Mouse (Mus musculus) heart, embryonic 16.5 days (tissue): ENCODE results near the gene Foxo3. TPM values are rescaled to one million over a fixed set of nuclear protein-coding genes. Genes with fewer than 3 reads are reported as not detected.

ENCODE experiments used
- ATAC-seq: fragments of 200-750 bp; cut with Nextera tagmentation; replicated peaks from 2 replicates; pipeline ENCODE4 v1.8.0; 2017; ENCODE audit warnings: moderate number of reproducible peaks; ENCODE audit not compliant: insufficient read depth, low FRiP score; ENCODE audit errors: extremely low read depth
- H3K27ac ChIP-seq: fragments of 300-500 bp; sonication (generic); 2 replicates; pipeline ENCODE4 v1.5.1; 2014; ENCODE audit warnings: mild to moderate bottlenecking, low read length, control low read depth, moderate library complexity
- H3K27me3 ChIP-seq: fragments of 300-500 bp; sonication (generic); 2 replicates; pipeline ENCODE4 v1.6.1; 2014; ENCODE audit warnings: low read length, mixed read lengths; ENCODE audit not compliant: control insufficient read depth, insufficient read depth
- H3K36me3 ChIP-seq: fragments of 300-500 bp; sonication (generic); 2 replicates; pipeline ENCODE4 v1.6.1; 2014; ENCODE audit not compliant: control insufficient read depth, insufficient read depth
- H3K4me1 ChIP-seq: fragments of 300-500 bp; sonication (generic); 2 replicates; pipeline ENCODE4 v1.6.1; 2014; ENCODE audit warnings: low read length, mixed read lengths; ENCODE audit not compliant: control insufficient read depth, insufficient read depth
- H3K4me2 ChIP-seq: fragments of 300-500 bp; sonication (generic); 2 replicates; pipeline ENCODE4 v1.6.1; 2014; ENCODE audit warnings: low read depth, mild to moderate bottlenecking, control low read depth, low read length
- H3K4me3 ChIP-seq: fragments of 300-500 bp; sonication (generic); 2 replicates; pipeline ENCODE4 v1.5.1; 2014; ENCODE audit warnings: mild to moderate bottlenecking, control low read depth, low read length
- H3K9ac ChIP-seq: fragments of 300-500 bp; sonication (generic); 2 replicates; pipeline ENCODE4 v1.6.1; 2014; ENCODE audit warnings: low read length, control low read depth
- H3K9me3 ChIP-seq: fragments of 300-500 bp; sonication (generic); replicated peaks from 2 replicates; pipeline ENCODE4 v1.6.1; 2016; ENCODE audit warnings: low read length; ENCODE audit not compliant: control insufficient read depth
- WGBS: fragments of 180-500 bp; shearing (Covaris S2); extraction: QIAGEN DNeasy Blood & Tissue Kit; methylation state at CpG from one replicate; pipeline ENCODE4 v1.1.7; 2014; 5-methylcytosine and 5-hydroxymethylcytosine counted together
- polyA plus RNA-seq: library from polyadenylated mRNA; unstranded; fragments of >200 nt; fragmentation: Nextera tagmentation; extraction: Ambion mirVana; gene quantifications from 2 replicates; pipeline ENCODE4 v1.2.1, GENCODE M21; 2015

Gene Foxo3
- polyA plus RNA-seq, 1 experiment from 2014 or later: 5.5 TPM

GRCm38 (mm10) chr10:42177771-42178674, 98.5 kb downstream of the Foxo3 start:
- Histone ChIP-seq H3K4me3 (no peak overlapping the region), H3K36me3 (no peaks in the 10 kb centered on the region), H3K4me1 (peaks cover 5% of the 10 kb centered on the region; the same call in 1 of the 2 replicates), H3K9me3 (no peaks in the 10 kb centered on the region), H3K27ac (no peak overlapping the region), H3K4me2 (no peak overlapping the region), H3K27me3 (no peaks in the 10 kb centered on the region), H3K9ac (no peak overlapping the region)
- no peak for ATAC-seq
- 70% methylated on average over 16 of the region's 16 CpGs for WGBS

DNA sequence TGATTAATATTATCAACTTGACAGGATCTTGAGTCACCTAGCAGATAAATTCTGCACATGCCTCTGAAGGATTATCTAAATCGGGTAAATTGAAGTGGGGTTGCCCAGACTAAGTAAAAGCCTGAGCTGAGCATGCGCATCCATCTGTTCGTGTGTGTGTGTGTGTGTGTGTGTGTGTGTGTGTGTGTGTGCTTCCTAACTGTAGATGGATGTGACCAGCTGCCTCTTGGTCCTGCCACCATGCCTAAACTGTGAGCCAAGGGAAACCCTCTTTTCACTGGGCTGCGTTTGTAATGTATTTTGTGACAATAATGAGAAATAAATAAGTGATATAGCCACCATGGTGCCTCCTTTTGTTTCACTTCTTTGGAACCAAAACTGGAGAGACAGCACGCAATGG, 102.3 kb downstream of the Foxo3 start:
- no peak overlapping the region for H3K27ac ChIP-seq
- H3K9me3 ChIP-seq: no peaks in the 10 kb centered on the region
- no peak overlapping the region for H3K4me3 ChIP-seq
- no peaks in the 10 kb centered on the region for H3K36me3 ChIP-seq
- no peaks in the 10 kb centered on the region for H3K27me3 ChIP-seq
- H3K4me2 ChIP-seq: no peak overlapping the region
- H3K4me1 ChIP-seq: no peaks in the 10 kb centered on the region
- WGBS: 67% methylated on average over 5 of the region's 5 CpGs
- no peak overlapping the region for H3K9ac ChIP-seq
- ATAC-seq: no peak

- no peaks in the 10 kb centered on the region for H3K4me1 ChIP-seq
- H3K9me3 ChIP-seq: no peaks in the 10 kb centered on the region
- no peak overlapping the region for H3K4me3 ChIP-seq
- H3K36me3 ChIP-seq: no peaks in the 10 kb centered on the region
- H3K27me3 ChIP-seq: no peaks in the 10 kb centered on the region
- WGBS: 13% methylated on average over 1 of the region's 1 CpGs
- H3K4me2 ChIP-seq: no peak overlapping the region
- H3K27ac ChIP-seq: no peak overlapping the region
- no peak for ATAC-seq
- H3K9ac ChIP-seq: no peak overlapping the region
Observed at GRCm38 (mm10) chr10:42173839-42174238, 102.7 kb downstream of the Foxo3 start.

- Histone ChIP-seq H3K36me3 (no peaks in the 10 kb centered on the region), H3K4me2 (no peak overlapping the region), H3K4me1 (no peaks in the 10 kb centered on the region), H3K4me3 (no peak overlapping the region), H3K9ac (no peak overlapping the region), H3K9me3 (no peaks in the 10 kb centered on the region), H3K27ac (no peak overlapping the region), H3K27me3 (no peaks in the 10 kb centered on the region)
- 27% methylated on average over 5 of the region's 5 CpGs for WGBS
- ATAC-seq: no peak
Observed at GRCm38 (mm10) chr10:42170889-42171347, 105.6 kb downstream of the Foxo3 start.

DNA sequence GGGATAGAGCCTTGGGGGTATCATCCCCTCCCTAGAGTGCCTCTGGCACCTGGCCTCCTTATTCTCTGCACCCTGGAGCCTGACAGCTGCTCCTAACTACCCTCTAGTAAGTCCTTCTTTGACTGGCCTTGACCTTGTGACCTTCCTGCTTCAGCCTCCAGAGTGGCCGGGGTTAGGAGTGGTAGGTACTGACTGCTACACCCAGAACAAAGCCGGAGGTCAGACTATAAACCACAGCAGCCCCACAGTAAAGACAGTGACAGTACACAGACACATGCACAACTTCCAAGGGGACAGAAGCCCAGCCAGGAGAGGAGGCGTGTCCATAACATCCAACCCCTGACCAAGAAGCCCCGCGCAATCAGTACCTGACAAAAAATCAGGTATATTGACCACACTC, 106.4 kb downstream of the Foxo3 start:
- Histone ChIP-seq H3K36me3 (no peaks in the 10 kb centered on the region), H3K9ac (no peak overlapping the region), H3K9me3 (no peaks in the 10 kb centered on the region), H3K4me3 (no peak overlapping the region), H3K27me3 (no peaks in the 10 kb centered on the region), H3K4me1 (no peaks in the 10 kb centered on the region), H3K27ac (no peak overlapping the region), H3K4me2 (no peak overlapping the region)
- no peak for ATAC-seq
- WGBS: 69% methylated on average over 5 of the region's 5 CpGs

- ATAC-seq: no peak
- Histone ChIP-seq H3K9ac (no peak overlapping the region), H3K27ac (no peak overlapping the region), H3K4me3 (no peak overlapping the region), H3K4me1 (no peaks in the 10 kb centered on the region), H3K36me3 (no peaks in the 10 kb centered on the region), H3K4me2 (no peak overlapping the region), H3K9me3 (peaks cover 18% of the 10 kb centered on the region), H3K27me3 (no peaks in the 10 kb centered on the region)
- 76% methylated on average over 2 of the region's 2 CpGs for WGBS
Observed at GRCm38 (mm10) chr10:42154727-42155126, 121.8 kb downstream of the Foxo3 start.

DNA sequence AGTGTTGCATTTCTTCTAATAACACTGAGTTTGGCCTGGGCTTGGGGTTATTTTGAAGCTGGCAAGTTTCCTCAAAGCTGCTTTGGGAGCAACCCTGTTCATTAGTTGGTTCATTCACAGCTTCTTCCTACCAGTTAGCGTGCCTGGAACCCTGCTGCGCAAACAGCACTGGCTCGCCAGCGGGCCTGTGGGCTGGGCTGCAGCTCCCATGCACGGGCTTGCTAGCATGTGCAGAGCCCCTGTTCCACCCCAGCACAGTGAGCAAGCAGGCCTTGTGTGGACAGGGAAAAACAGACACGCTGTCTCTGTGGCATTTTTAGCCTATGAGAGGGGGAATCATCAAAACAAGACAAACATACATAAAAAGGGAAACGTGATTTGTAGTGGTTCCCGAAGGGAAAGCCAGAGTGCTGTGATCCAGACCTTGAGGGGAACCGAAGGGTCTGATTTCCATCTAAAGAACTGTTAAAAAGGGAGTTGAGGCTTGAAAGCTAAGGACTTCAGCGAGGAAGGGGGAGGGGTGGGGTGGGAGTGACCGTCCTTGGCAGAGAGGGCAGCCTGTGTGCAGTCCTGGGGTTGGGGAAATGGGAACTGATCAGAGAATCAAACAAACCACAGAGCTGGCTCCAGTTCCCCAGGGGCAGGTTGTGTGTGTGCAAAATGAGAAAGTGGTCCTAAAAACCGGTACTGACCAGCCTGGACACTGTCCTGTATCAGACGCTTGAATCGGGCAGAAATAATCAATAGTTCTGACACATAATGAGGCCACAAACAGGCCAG, 123.9 kb downstream of the Foxo3 start:
- ATAC-seq: no peak
- WGBS: 40% methylated on average over 14 of the region's 14 CpGs
- no peak overlapping the region for H3K4me2 ChIP-seq

DNA sequence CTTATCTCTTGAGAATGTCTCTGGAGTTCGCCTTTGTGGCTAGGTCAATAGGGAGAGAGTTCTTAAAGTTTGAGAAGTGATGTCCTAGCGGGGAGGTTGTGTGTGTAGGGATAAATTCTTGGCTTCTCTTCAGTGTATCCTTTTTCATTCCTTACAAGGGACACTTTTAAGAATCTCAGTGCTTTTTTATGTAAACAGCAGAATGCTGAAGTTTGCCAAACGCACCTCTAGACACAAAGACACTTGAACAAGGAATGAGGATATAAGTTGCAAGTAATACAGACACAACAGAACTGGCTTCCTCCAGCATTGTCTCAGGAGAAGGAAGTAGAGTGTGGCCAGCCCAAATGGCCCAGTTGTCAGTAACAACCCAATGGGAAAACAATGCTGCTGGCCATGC, 126.8 kb downstream of the Foxo3 start:
- 87% methylated on average over 3 of the region's 3 CpGs for WGBS
- no peak overlapping the region for H3K27ac ChIP-seq
- ATAC-seq: no peak

More for the DNA sequence above, 123.9 kb downstream of the Foxo3 start:
- no peak overlapping the region for H3K4me3 ChIP-seq
- H3K27ac ChIP-seq: no peak overlapping the region
- 0 out of 2 replicates have a peak, but pooled peaks cover 11% of the 10 kb centered on the region for H3K9me3 ChIP-seq
- no peak overlapping the region for H3K9ac ChIP-seq
- no peaks in the 10 kb centered on the region for H3K4me1 ChIP-seq
- H3K36me3 ChIP-seq: no peaks in the 10 kb centered on the region
- H3K27me3 ChIP-seq: no peaks in the 10 kb centered on the region

DNA sequence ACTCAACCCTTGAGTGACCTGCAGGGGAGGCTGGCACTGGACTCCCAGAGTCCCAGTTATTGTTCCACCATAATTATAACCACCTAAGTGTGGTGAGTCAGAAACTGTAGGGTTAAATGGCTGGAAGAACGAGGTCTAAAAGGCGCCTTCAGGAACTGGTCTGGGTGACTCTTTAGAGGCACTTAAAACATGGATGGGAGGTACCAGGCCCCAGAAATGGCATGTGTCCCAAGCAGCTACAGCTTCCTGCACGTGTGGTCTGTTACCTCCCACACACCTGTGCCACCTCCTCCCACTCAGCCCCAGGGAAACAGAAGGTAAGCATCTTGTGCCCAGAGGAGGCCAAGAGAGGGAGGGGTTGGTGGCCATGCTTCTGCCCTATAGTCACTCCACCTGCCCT, 128.2 kb downstream of the Foxo3 start:
- H3K4me3 ChIP-seq: no peak overlapping the region
- H3K9ac ChIP-seq: no peak overlapping the region
- no peak overlapping the region for H3K27ac ChIP-seq
- H3K4me2 ChIP-seq: no peak overlapping the region
- H3K9me3 ChIP-seq: 0 out of 2 replicates have a peak, but pooled peaks cover 5% of the 10 kb centered on the region
- 57% methylated on average over 3 of the region's 3 CpGs for WGBS
- no peaks in the 10 kb centered on the region for H3K36me3 ChIP-seq
- H3K4me1 ChIP-seq: no peaks in the 10 kb centered on the region
- no peaks in the 10 kb centered on the region for H3K27me3 ChIP-seq
- no peak for ATAC-seq

More for the DNA sequence above, 126.8 kb downstream of the Foxo3 start:
- Histone ChIP-seq H3K36me3 (no peaks in the 10 kb centered on the region), H3K4me2 (no peak overlapping the region), H3K4me3 (no peak overlapping the region), H3K9ac (no peak overlapping the region), H3K27me3 (no peaks in the 10 kb centered on the region), H3K4me1 (no peaks in the 10 kb centered on the region), H3K9me3 (0 out of 2 replicates have a peak, but pooled peaks cover 5% of the 10 kb centered on the region)
